Mouse (Mus musculus): ENCODE measurements at regions not wholly inside any gene's neighbourhood (a gene's known extent, or its start where the extent isn't known, plus 50 kb on each side); places are given as distances from the start of the nearest gene placed in this dataset.
"Not testable (repeated sequence)": the region's sequence is repeated elsewhere in the genome, so short reads cannot be mapped to it uniquely, and the experiment has no call there.

DNA sequence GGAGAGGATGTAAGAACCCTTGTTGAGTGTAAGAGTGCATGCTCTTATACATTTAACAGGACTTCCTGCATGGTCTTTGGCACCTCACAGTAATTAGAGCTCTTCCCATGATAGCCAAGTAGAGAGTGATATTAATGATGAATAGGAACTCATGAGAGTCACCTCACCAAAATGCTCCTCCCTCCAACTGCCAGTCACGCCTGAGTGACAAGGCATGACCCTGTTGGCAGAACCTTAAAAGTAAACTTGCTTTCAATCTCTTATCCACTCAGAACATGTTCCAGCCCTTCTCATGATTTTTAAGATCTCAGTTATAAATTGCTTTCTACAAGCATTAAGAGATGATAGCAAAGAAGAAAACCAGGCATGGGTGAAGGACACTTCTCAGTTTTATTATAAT, 291.8 kb downstream of the Tox3 start:
- DNase-seq (ENCODE audit: low read depth, low spot score): no peak

DNA sequence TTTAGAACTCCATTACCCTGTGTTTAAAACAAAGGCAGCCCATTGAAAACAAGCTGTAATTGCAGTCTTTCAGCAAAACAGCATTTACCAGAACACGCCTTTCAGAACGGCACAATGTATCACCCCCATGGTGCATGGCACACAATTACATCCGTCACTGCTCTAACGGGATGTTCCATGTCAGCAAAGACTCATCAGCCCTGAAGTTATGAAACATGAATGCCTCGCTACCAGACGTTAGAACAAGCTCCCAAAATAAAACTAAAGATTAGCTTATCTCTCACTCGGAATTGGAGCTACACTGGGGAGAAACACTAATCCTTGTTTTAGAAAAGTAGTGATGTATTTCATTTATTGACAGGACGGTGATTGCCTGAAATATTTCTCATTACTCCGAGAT, 301.4 kb downstream of the Tox3 start:
- no peak for DNase-seq (ENCODE audit: low read depth, low spot score)

DNA sequence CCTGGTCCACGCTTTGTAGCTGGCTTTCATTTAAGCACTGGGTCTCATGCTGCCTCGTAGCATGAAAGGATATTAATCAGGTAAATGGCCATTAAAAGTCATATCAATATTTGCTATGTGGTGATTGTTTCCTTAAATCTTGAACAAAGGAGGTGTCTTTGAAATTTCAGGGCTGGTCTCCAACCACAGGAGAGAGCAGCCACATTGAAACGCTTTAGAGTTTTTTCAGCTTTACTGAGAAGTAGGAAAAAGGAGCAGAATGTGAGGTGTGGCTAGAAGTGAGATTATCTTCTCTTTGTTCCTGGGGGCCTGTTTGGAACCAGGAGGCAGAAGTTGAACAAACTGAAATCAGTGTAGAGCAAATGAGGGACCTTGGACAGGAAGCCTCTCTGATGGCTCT, 311.7 kb downstream of the Tox3 start:
- DNase-seq (ENCODE audit: low read depth, low spot score): no peak

DNA sequence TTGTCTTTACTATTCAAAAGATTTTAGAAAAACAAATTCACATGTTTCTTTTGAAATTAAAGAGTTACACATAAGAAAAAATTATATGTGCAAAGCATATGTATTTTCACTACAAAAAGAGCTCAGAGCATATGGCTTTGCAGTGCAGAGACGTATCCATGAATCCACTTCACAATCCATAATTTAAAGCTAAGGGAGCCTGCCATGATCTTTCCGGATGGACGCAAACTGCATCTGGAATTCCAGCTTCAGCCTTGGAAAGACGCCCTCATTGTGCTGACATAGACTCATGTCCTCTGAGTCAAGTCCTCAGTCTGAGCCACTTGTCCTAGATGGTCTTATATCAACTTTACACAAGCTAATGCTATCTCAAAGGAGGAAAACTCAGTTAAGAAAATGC, 315.6 kb downstream of the Tox3 start:
- DNase-seq (ENCODE audit: low read depth, low spot score): no peak

DNA sequence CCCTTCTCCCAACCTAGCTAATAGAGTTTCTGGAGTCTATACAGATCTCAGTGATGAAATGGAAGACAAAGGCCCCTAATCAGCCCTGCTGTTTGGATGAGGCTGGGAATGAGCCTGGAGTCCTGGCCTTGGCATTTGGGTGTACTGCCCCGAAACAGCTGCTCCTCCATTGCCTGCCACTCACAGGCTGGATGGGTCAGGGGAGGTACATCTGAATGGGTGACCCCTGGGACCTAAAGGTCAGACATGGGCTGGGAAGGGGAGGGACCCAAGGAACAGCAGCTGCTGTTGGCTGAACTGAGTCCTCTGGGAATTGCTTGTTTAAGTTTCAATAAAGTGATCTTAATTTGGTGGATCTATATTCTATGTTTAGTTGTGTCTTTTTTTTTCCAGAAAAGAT, 316.9 kb downstream of the Tox3 start:
- DNase-seq (ENCODE audit: low read depth, low spot score): no peak

DNA sequence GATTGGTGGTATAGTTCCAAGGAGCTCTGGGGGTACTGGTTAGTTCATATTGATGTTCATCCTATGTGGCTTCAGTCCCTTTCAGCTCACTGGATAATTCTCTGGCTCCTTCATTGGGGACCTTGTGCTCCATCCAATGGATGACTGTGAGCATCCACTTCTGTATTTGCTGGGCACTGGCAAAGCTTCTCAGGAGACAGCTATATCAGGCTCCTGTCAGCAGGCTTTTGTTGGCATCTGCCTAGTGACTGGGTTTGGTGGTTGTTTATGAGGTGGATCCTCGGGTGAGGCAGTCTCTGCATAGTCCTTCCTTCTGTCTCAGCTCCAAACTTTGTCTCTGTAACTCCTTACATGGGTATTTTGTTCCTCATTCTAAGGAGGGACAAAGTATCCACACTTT, 330.2 kb downstream of the Tox3 start:
- DNase-seq (ENCODE audit: low read depth, low spot score): not testable (repeated sequence)

DNA sequence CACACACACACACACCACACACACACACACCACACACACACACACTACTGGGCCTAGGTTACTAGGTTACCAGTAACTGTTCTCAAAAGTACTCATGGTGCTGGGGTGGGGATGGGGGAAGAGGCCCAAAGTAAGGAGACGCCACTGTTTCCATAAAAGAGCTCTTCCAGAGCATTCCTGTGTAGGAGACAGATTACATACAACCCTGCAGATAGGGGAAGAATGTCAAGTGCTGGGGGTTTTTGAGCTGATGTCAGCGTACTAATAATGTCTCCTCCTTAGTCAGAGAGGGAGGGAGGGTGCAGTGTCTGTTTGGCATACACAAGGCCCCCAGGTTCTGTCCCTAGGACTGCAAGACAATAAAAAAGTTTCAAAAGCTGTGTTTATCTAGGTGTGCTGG, 334.4 kb downstream of the Tox3 start:
- DNase-seq (ENCODE audit: low read depth, low spot score): no peak

DNA sequence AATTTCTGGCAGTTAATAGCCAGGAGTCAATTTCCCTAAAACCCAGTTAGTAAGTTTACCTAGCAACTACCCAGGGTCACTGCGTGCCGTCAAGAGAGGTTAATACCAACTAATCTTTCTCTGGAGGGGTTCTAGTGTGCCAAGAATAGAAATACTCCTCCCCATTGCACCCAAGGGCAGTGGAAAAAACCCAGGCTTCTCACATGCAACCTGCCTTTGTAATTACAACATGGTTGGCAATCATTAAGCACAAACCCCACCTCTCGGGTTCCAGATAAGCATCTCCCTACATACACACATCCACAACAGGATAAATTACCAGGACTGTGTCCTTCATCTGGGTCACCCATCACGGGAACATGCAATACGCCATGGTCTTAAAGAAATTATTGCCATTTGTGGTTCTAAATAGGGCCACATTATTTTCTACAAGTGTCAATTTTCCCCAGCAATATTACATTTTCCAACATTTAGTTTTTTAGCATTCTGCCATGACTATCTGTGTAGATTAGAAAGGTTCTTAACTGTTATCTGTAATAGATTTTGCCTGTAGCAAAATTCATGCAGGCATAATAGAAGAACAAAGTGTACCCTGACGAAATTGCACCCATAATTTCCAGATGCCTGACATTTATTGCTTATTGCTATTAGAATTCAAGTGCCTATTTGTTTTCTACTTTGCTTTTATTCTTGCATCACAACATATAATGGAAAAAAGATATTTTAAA, 336.3 kb downstream of the Tox3 start:
- DNase-seq (ENCODE audit: low read depth, low spot score): no peak

DNA sequence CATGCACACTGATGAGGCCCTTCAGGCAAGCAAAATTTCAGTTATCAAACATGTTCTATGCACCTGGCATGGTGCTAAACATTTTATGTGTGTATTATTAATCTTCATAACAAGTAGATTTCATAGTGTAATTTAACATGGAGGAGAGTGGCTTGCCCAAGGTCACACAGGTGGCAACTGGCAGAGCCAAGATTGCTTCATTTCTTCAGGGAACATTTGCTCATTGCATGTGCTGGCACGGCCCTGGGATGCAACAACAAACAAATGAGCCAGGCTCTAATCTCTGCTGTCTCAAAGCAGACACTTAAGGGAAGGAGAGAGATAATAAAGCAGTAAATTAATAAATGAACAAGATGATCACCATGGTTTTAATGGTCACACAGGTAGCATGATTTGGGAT, 338.7 kb downstream of the Tox3 start:
- no peak for DNase-seq (ENCODE audit: low read depth, low spot score)

DNA sequence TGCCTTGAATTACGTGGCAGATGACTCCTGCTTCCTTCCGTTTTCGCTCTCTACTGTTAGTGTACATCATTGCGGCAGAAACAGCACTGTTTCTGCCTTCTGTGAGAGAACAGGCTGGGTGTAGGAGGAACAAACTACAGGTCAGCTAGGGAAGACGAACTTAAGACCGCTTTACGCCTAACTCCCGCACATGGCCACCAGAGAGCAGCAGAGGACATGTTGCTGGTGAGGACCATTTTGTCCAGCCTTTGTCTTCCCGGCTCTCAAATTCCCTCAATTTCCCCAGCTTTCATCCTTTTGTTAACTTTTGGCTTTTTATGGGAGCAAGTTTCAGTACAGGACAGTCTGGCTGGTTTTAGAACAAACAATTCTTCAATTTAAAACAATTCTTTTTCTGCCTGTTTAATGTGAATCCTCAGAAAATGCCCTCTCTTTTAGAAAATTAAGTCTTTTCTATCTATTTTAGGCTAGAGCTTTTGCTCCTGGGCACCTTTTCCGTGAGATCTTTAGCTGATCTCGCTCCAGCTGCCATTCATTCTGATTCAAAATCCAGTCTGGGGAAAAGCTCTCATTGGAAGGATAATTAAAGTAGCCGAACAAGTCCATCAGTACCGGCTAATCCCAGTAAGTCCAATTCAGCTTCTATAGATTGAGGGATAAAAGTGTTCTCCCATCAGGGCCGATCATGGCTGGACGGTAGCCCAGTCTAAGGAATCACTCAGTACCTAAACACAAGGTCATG, 347.1 kb downstream of the Tox3 start:
- DNase-seq (ENCODE audit: low read depth, low spot score): peak; percentile 9

DNA sequence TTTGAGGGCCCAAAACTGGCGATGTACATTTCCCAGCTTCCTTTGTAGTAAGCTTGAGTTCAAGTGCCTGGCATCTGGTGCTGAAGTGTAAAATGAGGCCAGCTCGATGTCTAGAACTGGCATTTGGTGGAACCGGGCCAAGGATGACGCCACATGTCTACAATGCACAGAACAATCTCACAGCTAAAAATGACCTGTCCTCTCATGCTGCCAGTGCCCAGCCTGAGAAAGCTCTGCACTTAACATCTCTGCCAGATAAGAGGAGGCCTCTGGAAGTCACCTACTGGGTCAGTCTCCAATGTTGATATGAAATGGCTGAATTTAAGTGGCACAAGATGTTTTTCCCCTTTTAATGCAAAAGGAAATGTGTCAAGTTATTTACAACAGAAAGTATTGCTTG, 354.4 kb downstream of the Tox3 start:
- DNase-seq (ENCODE audit: low read depth, low spot score): no peak

DNA sequence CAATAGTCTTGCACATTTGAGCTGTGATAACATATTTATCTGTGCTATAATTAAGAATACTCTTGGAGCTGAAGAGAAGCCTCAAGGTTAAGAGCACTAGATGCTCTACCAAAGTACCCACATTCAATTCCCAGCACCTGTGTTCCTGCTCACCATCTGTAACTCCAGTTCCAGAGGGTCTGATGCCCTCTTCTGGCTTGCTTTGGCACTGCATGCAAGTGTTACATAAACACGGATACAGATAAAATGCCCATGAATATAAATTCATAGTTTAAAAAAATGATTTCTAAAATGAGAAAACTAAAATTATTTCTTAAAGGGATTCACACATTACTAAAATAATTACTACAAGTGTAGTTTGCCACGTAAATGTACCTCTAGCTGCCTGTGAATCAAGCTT, 364.3 kb downstream of the Tox3 start:
- DNase-seq (ENCODE audit: low read depth, low spot score): no peak

DNA sequence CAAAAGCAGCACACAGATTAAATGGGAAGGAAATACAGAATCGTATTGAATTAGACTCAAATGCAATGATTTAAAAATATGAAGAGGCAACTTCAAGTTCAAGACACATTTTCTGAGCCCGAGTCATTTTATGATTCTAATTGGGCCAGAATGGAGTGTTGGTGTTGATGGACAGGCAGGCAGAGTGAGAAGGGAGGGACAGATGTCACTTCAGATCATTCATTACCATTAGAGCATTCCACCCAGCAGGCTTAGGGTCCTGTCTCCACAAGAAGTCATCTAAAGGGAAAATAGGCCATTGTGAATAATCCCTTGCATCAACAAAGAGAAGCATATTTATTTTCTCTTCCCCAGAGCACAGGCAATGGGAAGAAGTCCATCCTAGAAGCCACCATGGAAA, 365.6 kb downstream of the Tox3 start:
- DNase-seq (ENCODE audit: low read depth, low spot score): no peak

DNA sequence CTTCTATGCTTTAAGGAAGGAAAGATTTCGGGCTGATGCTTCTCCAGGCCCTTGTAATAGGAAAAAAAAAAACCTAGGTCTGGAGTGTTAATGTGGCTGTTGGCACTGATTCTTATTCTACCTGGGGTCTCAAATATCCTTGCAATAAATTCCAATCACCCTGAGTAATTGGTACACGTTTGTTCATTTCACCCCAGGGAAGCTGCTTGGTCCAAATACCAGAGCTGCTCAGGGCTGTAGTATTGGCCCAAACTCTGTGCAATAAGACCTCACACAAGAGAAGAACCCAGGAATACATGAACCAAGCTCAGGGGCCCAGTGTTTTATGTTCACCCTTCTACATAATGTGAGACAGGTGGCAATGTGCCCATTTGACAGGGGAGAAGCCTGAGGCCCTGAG, 366.8 kb downstream of the Tox3 start:
- no peak for DNase-seq (ENCODE audit: low read depth, low spot score)

DNA sequence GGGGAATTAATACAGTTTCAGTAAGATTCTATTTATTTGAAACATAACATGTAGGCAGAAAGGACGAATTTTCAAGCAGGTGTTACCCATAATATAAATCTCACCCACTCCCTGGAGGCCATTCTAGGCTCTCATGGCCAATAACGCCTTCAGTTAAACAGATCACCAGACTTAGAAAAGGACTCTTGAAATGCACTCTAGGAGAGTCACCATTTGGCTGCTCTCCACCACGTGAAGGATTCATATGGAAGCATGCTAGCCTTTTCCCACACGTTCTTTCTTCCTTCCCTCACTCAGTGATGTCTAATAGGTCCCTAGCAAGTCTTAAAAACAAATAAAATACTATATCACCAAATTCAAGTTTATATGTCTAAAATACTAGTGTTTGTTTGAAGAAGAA, 367.7 kb downstream of the Tox3 start:
- DNase-seq (ENCODE audit: low read depth, low spot score): no peak

DNA sequence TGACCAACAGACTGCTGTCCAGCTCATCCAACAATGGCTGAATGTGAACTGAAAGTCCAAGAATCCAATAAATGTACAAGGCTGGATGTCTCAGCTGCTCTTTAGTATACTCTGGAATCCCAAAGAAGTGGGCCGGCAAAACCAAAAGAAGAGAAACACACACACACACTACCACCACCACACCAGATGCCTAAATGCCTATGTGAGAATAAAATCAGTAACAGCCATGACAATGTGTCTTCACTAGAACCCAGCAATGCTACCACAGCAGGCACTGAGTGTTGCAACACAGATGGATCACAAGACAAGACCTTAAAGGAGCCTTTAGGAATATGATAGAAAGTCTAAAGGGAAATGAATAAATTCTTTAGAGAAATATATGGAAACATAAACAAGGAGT, 385.3 kb downstream of the Tox3 start:
- DNase-seq (ENCODE audit: low read depth, low spot score): no peak

DNA sequence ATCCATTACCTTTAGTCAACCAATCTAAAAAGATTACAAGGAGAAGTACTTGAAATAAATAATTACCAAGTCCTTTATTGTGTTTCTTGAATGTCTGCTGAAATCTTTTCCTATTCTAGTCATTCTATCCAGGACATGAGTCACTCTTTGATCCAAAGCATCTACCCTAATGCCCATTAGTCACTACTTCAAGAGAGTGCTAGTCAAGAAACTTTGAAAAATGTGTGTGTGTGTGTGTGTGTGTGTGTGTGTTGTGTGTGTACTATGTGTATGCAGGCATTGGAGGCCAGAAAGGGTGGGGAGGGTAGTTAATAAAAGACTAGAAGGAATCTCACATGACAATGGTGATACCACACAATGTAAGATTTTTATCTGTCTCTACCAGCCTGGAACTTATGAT, 390.7 kb downstream of the Tox3 start:
- DNase-seq (ENCODE audit: low read depth, low spot score): no peak

DNA sequence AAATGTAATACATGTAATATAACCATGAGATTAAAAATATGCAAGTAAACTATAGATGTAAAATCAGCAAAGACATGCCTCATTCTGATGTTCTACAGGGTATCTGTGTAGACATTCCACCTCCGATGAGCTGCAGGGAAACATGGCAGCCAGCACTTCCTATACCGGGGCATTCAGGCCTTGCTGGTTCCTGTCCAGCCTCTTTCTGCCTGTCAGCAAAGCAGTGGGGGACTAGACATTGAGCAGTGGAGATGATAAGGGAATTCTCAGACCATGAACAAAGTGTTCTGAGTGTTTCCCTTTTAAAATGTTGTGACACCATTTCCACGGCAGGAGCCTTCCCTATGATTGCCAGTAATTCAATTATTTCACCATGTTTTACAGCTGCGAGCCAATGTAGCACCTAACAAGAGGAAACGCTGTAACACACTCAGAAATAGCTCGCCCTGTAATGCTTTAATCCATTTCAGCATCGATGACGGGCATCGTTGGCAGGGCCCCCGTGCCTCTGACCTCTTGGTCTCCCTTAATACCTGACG, 391.6 kb downstream of the Tox3 start:
- no peak for DNase-seq (ENCODE audit: low read depth, low spot score)

DNA sequence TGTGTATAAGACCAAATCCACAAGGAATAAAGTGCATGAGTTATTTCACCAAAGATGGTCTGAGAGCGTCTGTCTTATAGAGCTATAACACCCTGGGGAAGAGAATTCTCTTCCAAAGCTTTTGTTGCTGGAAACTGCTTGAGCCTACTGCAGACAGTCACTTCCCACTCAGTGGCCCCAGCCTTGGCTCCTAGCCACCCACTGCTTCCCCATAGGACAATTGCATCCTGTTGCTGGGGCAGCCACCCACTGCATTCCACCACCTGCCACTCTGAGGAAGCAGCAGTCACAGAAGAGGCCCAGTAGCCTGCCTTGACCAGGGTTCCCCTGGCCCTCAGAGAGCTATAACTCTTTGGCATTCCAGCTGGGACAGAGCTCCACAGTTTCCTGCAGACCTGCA, 409.3 kb downstream of the Tox3 start:
- no peak for DNase-seq (ENCODE audit: low read depth, low spot score)

DNA sequence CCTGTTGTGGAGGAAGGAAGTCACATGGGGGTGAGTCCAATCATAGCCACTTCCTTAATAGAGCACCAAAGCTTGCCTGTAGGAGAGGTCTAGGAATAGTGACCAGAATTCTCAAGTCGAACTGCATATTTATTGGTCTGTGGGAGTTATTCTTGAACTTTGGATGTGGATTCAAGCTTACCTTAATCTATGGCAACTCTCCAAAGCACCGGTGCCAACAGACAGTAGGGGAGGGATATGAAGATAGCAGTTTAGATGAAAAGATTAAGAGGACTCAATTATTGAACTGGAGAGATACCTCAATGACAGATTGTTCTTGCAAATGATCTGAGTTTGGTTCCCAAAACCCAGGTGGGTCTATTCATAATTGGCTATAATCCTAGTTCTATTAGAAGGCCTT, 413.6 kb downstream of the Tox3 start:
- DNase-seq (ENCODE audit: low read depth, low spot score): no peak

DNA sequence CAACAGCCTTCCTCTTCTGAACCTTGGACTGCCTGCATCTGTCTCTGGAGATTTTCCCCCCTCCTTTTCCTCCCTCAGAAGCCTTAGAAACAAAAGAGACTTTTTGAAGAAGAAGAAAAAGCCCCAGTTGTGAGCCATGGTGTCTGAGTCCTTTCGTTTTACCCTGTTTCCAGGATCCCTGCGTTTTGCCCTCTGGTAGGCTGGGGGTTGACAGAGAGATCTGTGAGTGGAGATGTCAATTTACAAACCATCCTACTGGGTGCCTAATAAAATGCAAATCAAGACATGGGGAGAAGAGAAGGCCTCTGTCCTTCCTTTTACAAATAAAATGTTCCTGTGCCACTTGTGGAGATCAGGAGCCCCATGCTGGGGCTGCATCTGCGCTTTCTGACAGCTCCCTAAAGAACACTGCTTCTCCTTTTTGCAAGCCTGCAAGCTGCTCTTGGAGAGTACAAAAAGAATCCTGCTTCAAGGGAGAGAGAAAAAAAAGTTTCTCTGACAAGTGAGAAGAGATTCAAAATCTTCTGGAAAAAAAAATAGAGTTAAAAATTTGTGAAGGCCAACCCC, 421.4 kb downstream of the Tox3 start:
- DNase-seq (ENCODE audit: low read depth, low spot score): no peak

DNA sequence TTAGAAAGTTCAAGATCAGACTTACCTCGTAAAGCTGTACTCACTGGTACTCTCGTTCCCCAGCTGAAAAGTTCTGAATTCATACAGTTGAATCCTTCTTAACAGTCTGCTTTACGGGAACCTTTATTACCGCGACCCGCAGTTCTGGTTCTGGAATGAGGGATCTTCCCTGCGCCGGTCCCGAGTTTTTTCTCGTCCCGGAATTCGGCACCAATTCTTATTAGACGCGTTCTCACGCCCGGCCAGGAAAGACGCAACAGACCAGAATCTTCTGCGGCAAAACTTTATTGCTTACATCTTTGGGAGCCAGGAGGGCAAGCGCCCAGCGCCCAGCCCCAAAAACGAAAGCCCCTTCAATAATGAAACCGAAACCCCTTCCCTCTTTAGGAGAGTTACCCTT, 423.4 kb downstream of the Tox3 start:
- not testable (repeated sequence) for DNase-seq (ENCODE audit: low read depth, low spot score)

DNA sequence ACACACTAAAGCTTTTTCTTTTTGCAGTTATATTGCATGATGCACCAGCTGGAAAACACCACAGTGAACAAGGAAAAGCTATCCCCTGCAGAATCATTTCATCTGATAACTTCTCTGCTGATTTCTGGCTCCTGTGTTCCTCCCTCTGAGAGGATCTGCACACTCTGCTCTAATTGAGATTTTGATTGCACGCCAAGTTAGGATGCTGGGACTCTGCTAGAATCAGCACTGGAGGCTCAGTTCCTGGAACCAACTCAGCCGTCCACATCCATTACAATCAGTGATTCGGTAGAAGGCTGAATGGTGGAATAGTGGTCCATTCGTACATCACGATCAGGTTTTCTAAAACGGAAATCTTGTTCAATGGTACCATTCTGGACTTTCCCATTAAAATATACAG, 434.1 kb downstream of the Tox3 start:
- no peak for DNase-seq (ENCODE audit: low read depth, low spot score)

Measured in CD4-positive helper T cell, adult 2 months (primary cell).